Mouse (Mus musculus) retina, postnatal 1 day (tissue): Measurements from ENCODE around the gene Fibp.

ENCODE experiments used
- DNase-seq: peaks from one replicate; pipeline ENCODE4 v3.0.0-alpha.2; 2012

Fibp gene

GRCm38 (mm10) chr19:5490313-5490897 is 30.0 kb downstream of the Fibp start, which contains the start of gene Cfl1:
Gene Cfl1 (plus strand): TSS chr19:5490455.
- DNase-seq: peak; percentile 98

- peak; percentile 83 for DNase-seq
Measured at GRCm38 (mm10) chr19:5490898-5491708, 30.7 kb downstream of the Fibp start.

DNA sequence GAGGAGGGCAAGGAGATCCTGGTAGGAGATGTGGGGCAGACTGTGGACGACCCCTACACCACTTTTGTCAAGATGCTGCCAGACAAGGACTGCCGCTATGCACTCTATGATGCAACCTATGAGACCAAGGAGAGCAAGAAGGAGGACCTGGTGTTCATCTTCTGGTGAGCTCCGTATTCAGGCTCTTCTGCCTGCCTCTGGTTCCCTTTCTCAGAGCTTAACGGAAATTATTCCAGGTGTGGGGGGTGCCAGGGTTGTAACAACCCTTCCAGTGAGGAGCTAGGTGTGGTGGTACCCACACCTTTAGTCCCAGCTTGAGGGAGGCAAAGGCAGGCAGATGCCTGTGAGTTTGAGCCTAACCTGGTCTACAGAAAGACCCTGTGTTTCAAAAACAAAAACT is 32.2 kb downstream of the Fibp start:
- no peak for DNase-seq

- DNase-seq: peak; percentile 42
Measured at GRCm38 (mm10) chr19:5493301-5493721, 32.9 kb downstream of the Fibp start.

DNA sequence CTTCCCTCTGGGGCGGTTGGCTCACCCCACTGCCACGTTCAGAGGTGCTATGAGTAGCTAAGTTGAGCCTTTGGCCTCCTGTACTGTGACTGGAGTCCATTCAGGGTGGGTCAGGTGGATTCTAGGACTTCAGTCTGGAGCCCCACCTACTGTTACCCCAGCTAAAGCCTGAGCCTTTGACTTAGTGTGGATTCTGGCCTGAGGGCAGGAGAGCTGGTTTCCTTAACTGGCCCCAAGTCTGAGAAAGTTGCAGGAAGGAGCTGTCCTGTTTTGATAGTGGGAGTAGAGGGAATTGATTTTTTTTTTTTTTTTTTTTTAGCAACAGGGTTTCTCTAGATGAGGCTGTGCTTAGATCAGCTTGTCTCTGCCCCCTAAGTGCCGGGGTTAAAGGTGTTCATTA is 33.9 kb downstream of the Fibp start:
- DNase-seq: no peak

DNA sequence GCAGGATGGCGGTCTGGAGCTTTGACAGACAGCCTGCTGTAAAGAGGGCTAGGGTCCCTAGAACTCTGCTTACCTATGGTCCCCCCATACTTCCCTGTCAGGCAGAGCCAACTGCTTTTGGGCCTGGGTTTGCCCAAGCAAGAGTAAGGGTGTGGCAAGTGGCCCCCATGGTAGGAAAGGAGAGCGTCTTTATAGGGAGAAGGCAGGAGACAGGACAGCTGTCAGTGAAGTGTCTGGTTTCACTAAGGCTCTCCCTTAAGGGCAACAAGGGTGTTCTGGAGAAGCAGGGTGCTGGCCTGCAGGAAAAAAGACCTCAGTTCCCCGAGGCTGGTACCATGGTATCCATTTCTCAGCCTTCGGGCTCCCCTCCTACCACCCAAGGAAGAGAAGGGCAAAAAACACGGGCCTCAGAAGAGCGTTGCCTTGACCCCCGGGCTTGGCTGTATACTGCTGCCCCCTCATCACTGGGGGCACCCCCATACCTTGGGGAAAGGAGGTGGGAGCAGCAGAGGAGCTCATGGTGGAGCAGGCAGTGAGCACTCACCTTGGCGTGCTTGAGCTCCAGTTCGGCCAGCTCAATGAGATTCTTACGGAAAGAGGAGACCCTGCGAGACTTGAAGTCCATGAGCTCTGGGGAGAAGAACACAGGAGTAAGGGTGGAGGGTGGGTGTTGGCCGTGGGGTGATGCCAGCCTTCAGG is 35.1 kb downstream of the Fibp start:
- no peak for DNase-seq

DNA sequence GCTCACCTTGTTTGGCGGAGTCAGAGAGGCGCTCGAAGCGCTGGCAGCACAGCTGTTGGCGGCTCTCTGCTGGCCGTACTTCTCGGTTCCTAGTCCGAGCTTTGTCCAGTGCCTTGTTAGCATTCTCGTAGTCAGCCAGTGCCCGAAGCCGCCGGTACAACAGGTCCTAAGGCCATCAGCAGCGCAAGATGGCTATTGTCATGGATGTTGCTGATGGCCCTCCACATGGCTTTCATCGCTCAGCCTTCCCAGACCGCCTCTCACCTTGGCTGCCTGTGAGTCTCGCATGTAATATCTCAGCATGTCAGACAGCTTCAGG is 35.6 kb downstream of the Fibp start:
- no peak for DNase-seq

DNA sequence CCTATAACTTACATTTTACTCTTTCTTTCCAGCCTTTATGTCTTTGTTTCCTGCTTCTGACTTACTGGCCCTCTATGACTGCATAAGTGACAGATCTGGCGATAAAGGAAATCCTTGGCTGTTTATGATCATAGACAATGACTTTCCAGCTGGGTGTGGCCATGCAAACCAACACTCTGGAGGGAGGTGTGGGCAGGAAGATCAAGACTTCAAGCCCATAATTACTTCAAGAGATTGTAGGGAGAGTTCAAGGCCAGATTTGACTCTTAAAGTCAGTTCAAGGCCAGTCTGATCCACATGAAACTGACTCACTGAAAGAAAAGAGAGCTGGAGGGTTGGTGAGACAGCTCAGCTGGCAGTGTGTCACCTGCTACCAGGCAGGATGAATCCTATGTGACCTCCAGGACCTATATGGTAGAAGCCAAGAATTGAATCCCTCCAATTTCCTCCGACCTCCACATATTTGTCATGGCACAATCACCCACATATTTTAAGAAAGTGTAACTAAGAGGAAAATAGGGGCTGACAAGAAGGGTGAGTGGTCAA is 40.0 kb downstream of the Fibp start:
- DNase-seq: no peak

DNA sequence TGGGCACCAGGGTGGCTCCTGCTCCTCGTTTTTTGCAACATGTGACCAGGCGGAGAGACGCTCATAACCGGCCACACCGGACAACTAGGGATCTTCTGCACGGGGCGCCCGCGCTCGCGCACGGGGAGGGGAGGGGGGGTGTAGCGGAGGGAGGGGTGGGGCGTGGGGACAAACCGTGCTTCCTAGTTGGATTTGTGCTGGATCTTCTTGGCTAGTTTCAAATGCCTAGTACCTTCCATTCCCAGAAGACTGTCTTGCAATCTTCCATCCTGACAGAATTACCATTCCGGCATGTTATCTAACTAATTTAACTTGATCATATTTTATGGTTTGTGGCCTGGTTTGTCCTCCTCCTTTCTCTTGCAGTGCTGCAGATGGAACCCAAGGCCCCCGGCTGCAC is 43.3 kb downstream of the Fibp start, which contains the start of gene 1700020D05Rik:
Gene 1700020D05Rik, minus strand, starts transcription at position 101 of the 400 bp plus-strand sequence.
- no peak for DNase-seq

DNA sequence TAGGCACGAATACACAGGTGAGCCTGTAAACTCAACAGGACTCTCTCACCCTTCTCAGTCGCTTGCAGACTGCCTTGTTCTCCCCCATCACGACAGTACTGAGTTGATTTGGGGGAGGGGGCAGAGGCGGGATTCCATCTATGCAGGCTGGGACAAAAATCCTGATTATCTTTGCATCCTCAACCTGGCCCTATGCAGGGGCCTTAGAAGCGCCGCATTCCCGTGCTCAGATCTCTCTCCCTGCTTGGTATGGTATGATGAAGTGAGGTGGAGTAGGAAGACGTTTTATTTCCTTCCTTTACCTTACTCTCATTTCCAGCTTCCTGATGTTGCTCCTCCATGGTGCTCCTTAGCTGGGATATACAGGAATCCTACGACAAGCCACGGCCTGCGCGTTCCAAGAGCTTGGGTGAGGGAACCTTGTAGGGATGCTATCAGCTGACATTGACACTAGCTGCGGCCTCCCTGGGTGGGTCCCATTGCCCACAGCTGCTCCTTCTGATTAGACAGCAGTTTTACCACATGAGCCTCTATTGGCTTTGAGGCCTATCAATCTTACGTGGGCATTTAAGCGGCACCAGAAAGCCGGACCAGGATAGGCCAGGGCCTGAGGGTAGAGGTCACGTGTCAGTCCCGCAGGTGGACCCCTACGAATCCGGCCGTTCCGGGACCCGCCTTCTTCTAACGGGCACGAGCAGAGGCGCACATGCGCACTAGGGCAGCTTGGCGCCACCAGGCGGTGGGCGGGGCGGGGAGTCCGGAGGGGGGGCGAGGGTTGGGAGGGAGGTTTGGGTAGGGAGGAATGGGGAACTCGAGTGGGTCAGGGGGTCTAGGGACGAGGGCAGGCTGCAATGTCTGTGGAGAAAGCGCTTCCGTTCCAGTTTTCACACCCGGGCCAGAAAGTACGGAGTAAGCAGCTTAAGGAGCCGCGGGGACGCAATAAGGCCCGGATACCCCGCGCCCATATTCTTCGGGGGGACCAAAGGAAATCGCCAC is 49.9 kb downstream of the Fibp start, which contains the start of gene Snx32:
Gene Snx32, minus strand, starts transcription at position 508 of the 996 bp plus-strand sequence.
- peak; percentile 100 for DNase-seq

GRCm38 (mm10) chr19:5511074-5511632 is 50.7 kb downstream of the Fibp start:
- no peak for DNase-seq

GRCm38 (mm10) chr19:5512091-5513004 is 51.9 kb downstream of the Fibp start:
- DNase-seq: no peak

DNA sequence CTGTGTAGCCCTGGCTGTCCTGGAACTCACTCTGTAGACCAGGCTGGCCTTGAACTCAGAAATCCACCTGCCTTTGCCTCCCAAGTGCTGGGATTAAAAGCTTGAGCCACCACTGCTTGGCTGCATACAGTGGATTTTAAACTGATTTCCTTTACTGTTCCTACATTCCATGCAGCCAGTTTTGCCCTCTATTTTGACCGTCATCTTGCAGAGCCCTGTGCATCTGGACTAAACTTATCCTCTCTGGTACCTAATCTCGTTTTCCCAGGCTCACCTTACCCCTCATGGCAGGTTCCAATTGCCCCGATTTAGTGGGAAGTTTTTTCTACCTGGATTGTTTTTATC is 52.6 kb downstream of the Fibp start:
- DNase-seq: no peak
